Mouse (Mus musculus): Measurements from ENCODE around the gene Ern1.

Gene Ern1

GRCm38 (mm10) chr11:106390757-106391156 lies 96.9 kb downstream of the Ern1 start:
- DNase-seq (ENCODE audit: low spot score in 2 of 2) = no peak

- DNase-seq (ENCODE audit: low spot score in 2 of 2) = no peak
These were observed 98.0 kb downstream of the Ern1 start for GRCm38 (mm10) chr11:106389611-106390010.

- no peak for DNase-seq (ENCODE audit: low spot score in 2 of 2)
These were observed 99.8 kb downstream of the Ern1 start, which contains the start of gene Icam2 for GRCm38 (mm10) chr11:106387791-106388216. Gene Icam2, minus strand, starts transcription at chr11:106388075.

- no peak for DNase-seq (ENCODE audit: low spot score in 2 of 2)
These were observed 100.6 kb downstream of the Ern1 start for GRCm38 (mm10) chr11:106387020-106387419.

- no peak for DNase-seq (ENCODE audit: low spot score in 2 of 2)
These were observed 101.2 kb downstream of the Ern1 start for GRCm38 (mm10) chr11:106386409-106386808.

- no peak for DNase-seq (ENCODE audit: low spot score in 2 of 2)
These were observed 104.4 kb downstream of the Ern1 start for GRCm38 (mm10) chr11:106383051-106383790.

- DNase-seq (ENCODE audit: low spot score in 2 of 2) = no peak
These were observed 105.2 kb downstream of the Ern1 start for GRCm38 (mm10) chr11:106382424-106382823.

GRCm38 (mm10) chr11:106381883-106382282 lies 105.8 kb downstream of the Ern1 start:
- no peak for DNase-seq (ENCODE audit: low spot score in 2 of 2)

GRCm38 (mm10) chr11:106381011-106381410 lies 106.6 kb downstream of the Ern1 start:
- DNase-seq (ENCODE audit: low spot score in 2 of 2) = no peak

GRCm38 (mm10) chr11:106374979-106375378 lies 112.7 kb downstream of the Ern1 start:
- no peak for DNase-seq (ENCODE audit: low spot score in 2 of 2)

- DNase-seq (ENCODE audit: low spot score in 2 of 2) = peak; percentile 22 to 23
These were observed 113.1 kb downstream of the Ern1 start for GRCm38 (mm10) chr11:106374559-106374958.

- DNase-seq (ENCODE audit: low spot score in 2 of 2) = no peak
These were observed 113.7 kb downstream of the Ern1 start for GRCm38 (mm10) chr11:106373998-106374397.

GRCm38 (mm10) chr11:106366316-106366715 lies 121.3 kb downstream of the Ern1 start:
- DNase-seq (ENCODE audit: low spot score in 2 of 2) = peak; percentile 24 to 60

- DNase-seq (ENCODE audit: low spot score in 2 of 2) = no peak
These were observed 122.3 kb downstream of the Ern1 start, which contains the start of gene Prr29 for GRCm38 (mm10) chr11:106365366-106365765. Gene Prr29, plus strand, starts transcription at chr11:106365472.

- DNase-seq (ENCODE audit: low spot score in 2 of 2) = no peak
These were observed 122.9 kb downstream of the Ern1 start for GRCm38 (mm10) chr11:106364712-106365111.

GRCm38 (mm10) chr11:106359350-106359749 lies 128.3 kb downstream of the Ern1 start:
- DNase-seq (ENCODE audit: low spot score in 2 of 2) = no peak

- no peak for DNase-seq (ENCODE audit: low spot score in 2 of 2)
These were observed 132.1 kb downstream of the Ern1 start for GRCm38 (mm10) chr11:106355382-106356128.

- DNase-seq (ENCODE audit: low spot score in 2 of 2) = no peak
These were observed 133.5 kb downstream of the Ern1 start for GRCm38 (mm10) chr11:106354181-106354580.

- DNase-seq (ENCODE audit: low spot score in 2 of 2) = no peak
These were observed 134.5 kb downstream of the Ern1 start, which contains the start of gene Scn4a for GRCm38 (mm10) chr11:106353188-106353587. Gene Scn4a, minus strand, starts transcription at chr11:106353288.

GRCm38 (mm10) chr11:106351941-106352340 lies 135.7 kb downstream of the Ern1 start:
- no peak for DNase-seq (ENCODE audit: low spot score in 2 of 2)

GRCm38 (mm10) chr11:106351253-106351652 lies 136.4 kb downstream of the Ern1 start:
- DNase-seq (ENCODE audit: low spot score in 2 of 2) = no peak

- no peak for DNase-seq (ENCODE audit: low spot score in 2 of 2)
These were observed 136.8 kb downstream of the Ern1 start for GRCm38 (mm10) chr11:106350853-106351252.

GRCm38 (mm10) chr11:106349772-106350171 lies 137.9 kb downstream of the Ern1 start:
- no peak for DNase-seq (ENCODE audit: low spot score in 2 of 2)

Data from urinary bladder, adult 18-20 months (tissue).